Mouse (Mus musculus) heart, postnatal 25 days (tissue): ENCODE measurements around the gene Npas3. TPM values are rescaled to one million over a fixed set of nuclear protein-coding genes. Genes with fewer than 3 reads are reported as not detected.

Experiments
- DNase-seq: peaks from one replicate; pipeline ENCODE4 v3.0.0; 2022; ENCODE audit warnings: low spot score
- intact Hi-C: fragments of 180-260 bp; cut with DNase I; formaldehyde crosslinking; loops from one replicate; pipeline ENCODE4 v1.15.1; 2025
- total RNA-seq, 2 experiments: library from RNA; stranded (reverse); gene quantifications; 2 replicates each; pipeline ENCODE4 v1.2.3; 2021

The Npas3 gene
- total RNA-seq, 2 experiments from 2014 or later = 0.18 to 1.5 TPM

- intact Hi-C loops = no loop called here
Observed at GRCm38 (mm10) chr12:53292508-53293300, 44.2 kb downstream of the Npas3 start.

DNA sequence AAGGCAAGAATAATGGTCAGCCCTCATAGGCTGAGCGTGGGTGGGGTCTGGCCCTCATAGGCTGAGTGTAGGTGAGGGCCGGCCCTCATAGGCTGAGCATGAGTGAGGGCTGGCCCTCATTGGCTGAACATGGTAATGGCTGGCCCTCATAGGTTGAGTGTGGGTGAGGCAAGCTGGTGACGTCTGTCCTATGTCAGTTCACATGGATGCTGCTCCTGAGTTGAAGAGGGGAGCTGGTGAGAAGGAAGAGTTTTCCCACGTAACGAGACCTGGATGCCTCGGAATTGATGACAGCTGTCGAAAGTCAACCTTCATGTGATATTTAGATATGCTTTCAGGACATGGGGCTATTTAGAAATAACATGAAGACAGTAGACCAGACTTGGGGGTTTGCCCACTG, 45.5 kb downstream of the Npas3 start:
- no peak for DNase-seq
- intact Hi-C loops = no loop called here

More at GRCm38 (mm10) chr12:53292508-53293300, 44.2 kb downstream of the Npas3 start:
- no peak for DNase-seq

GRCm38 (mm10) chr12:53295747-53296146, 47.3 kb downstream of the Npas3 start:
- intact Hi-C loops = no loop called here
- DNase-seq = no peak

GRCm38 (mm10) chr12:53297946-53298840, 49.7 kb downstream of the Npas3 start:
- intact Hi-C loops = no loop called here
- no peak for DNase-seq

DNA sequence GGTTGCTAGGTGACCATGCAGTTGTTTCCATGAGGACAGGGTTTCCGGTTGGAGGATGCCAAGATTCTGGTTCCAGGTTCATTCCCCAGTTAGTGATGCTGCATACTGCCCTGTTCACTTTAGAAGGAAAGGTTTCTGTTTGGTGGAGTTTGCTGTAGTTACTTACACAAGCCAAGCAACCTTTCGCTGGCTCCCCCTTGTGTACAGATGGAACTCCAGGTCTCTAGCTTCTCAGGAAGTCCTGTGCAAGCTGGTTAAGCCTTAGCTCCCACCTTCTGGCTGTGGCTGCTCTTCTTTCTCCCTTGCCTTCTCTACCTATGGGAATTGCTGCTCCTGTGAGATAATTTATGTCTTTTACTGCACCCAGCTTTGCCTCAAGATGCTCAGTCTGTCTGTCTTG, 52.5 kb downstream of the Npas3 start:
- intact Hi-C loops = no loop called here
- DNase-seq = no peak

- intact Hi-C loops = no loop called here
- DNase-seq = no peak
Observed at GRCm38 (mm10) chr12:53302129-53302528, 53.7 kb downstream of the Npas3 start.

DNA sequence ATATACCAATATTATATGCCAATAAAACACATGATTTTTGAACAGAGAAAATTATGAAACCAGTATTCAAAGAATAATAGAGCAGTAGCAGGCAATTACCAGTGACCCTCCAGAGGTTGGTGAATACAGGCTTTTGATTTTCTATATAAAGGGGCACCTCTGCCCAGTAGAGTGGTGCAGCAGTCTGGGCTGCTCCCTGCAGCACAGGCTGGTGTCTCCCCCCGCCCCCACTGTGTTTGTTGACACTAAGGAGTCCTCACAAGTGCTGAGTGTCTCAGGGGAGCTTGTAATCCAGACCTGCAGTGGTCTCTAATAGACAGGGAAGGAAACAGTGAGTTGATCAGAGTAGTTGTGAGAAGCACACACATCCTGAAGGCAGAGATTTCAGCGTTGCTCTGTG, 68.2 kb downstream of the Npas3 start:
- intact Hi-C loops = no loop called here
- DNase-seq = no peak

DNA sequence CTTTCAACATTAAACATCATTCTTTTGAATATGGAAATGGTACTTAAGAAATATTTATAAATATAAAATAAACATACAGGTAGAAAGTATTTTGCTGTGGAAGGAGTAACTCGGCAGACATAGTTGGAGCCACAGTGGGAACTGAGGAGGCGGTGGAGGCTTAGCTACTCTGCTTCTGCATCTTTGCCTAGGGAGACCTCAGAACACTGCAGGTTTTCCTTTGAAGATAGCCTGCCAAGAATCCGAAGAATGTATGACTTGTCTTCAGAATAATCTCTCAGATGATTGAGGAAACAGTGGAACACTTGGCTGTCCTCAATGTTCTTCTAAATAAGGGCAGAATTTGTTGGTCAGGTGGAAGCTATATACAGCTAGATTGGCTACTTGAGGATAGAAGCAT, 69.3 kb downstream of the Npas3 start:
- intact Hi-C loops = no loop called here
- DNase-seq = no peak

DNA sequence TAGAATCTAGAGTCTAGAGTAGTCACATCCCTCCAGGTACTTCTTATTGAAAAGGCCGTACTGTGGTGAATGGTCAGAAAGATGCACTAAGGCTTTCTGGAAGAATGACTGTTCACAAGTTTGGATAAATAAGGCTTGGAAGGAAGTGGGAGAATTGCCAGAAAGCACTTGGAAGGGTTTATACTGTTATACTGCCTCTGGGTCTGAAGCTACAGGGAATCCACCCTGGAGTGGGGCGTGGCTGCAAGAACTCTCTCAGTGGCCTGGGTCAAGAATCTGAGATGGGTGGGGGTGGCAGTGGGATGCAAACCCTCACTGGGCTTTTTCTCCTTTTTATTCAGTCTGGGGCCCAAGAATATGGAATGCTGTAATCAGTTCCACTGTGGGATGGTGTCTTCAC, 72.0 kb downstream of the Npas3 start:
- no peak for DNase-seq

GRCm38 (mm10) chr12:53321018-53321417, 72.5 kb downstream of the Npas3 start:
- DNase-seq = no peak
- intact Hi-C loops = no loop called here

More for the DNA sequence above, 72.0 kb downstream of the Npas3 start:
- intact Hi-C loops = no loop called here

DNA sequence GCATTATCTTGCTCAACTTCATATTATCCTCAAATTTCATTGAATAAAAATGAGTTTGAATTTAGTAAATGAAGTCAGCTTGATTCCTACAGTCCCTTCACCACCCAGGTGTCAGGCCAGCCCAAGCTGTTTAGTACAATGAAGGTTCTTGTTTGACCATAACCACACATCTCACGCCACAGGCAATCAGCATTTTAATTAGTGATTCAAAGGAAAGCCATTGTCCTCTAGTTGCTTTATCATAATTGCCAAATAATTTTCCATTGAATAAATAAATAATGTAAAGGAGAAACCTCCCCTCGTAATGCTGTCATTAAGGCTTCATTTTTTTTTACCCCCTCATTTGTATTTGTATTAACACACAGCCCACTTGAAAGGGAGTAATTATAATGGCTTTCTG, 73.5 kb downstream of the Npas3 start:
- intact Hi-C loops = no loop called here
- DNase-seq = no peak

GRCm38 (mm10) chr12:53327653-53328188, 79.2 kb downstream of the Npas3 start:
- intact Hi-C loops = no loop called here
- DNase-seq = no peak

DNA sequence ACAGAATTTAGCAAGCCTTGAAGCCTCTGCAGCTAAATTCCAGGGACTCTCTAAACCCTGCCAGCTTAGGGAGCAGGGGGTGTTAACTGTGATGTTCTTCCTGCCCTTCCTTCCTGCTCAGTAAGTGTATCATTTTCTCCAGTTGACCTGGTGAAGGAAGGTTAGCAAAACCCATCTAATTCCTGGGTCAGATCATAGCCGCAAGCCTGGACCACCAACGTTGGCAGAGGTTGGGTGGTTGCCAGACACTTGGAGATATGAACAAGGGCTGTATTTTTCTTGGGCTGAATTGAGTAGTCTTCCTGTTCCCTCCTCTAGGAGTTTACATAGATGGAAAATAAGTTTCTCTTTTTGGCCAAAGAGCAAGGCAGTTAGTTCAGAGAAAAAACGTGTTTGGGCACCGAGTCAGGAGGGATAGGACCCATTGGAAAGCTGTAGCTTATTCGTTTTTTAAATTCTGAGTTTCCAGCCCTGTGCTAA, 79.8 kb downstream of the Npas3 start:
- intact Hi-C loops = no loop called here
- DNase-seq = no peak

- intact Hi-C loops = no loop called here
- DNase-seq = no peak
Observed at GRCm38 (mm10) chr12:53330141-53330540, 81.7 kb downstream of the Npas3 start.

DNA sequence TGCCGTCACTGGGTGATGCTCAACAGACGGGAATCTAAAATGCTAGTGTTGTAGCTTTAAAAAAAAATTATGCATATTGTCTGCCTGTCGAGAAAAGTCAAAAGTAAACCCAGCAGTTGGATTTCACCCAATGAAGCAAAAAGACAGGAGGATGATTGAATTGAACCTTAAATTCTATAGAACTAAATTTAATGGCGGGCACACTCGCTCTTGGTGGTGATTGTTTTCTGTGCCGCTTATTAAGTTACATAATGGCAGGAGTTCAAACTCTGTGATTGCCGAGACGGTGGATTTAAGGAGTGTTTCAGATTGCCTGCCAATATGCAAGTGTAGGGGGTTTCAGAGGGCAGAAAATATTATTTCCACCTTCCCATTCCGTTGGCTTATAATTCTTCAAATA, 82.9 kb downstream of the Npas3 start:
- no peak for DNase-seq
- intact Hi-C loops = no loop called here

- intact Hi-C loops = no loop called here
- DNase-seq = no peak
Observed at GRCm38 (mm10) chr12:53331800-53332199, 83.3 kb downstream of the Npas3 start.

DNA sequence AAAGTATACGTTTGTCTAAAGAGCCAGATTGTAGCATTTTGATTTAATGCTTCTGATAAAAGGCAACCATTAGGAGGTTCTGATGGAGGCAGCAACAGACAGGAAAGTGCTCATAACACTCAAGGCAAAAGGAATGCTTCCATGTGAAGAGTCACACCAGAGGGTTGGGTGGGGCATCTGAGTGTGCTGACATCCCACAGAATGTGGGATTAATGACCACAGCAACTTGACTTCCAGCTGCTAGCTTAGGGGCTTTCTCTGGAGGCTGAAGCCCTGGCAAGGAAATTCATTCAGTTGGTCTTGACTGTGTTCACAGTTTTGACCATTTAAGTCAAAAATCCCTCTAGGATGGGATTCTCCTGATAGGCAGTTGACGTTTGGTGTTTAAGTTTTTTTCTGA, 84.8 kb downstream of the Npas3 start:
- intact Hi-C loops = no loop called here
- no peak for DNase-seq

DNA sequence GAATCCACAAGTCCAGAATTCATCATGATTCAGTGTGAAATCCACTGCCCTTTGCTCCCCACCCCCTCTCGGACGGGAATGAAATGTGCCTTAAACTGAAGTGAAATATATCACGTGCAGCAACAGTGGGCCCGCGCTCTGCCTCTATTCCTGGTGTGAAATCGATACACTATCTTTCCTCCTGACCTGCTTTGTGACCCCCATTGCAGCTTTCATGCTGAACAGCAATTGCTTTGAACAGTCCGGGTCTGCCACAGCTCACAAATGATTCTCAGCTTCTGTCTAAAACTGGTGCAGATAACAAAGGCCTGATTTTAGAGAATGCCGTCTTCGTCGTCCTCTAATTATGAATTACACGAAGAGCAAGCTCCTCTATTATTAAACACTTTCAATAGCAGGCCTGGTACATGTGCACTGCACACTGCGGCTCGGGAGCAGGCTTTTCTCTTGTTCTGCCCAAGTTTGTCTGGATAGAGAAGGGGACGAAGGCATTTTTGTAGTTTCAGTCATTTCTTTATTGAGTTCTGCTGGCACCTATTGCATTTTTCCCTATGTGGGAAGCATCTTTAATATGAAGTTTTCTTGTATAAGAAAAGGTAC, 90.0 kb downstream of the Npas3 start:
- intact Hi-C loops = no loop called here
- no peak for DNase-seq

GRCm38 (mm10) chr12:53342741-53343140, 94.3 kb downstream of the Npas3 start:
- intact Hi-C loops = no loop called here
- no peak for DNase-seq

DNA sequence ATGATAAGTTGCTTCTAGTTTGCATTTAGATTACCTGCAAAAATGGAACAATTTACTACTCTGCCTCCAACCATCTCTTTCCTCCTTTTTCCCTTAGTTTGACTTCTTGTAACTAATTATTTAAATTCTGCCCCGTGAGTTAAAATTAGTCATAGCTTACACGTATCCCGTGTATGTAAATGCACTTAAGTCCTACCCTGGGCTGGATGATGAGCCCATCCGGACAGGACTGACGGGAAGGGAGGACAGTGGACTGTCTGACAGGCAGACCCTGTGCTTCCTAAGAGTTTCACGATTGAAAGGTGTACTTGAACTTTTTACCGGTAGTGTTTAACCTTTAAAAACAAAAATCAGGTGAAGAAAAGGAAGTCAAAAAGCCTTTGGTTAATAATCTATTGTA, 103.4 kb downstream of the Npas3 start:
- intact Hi-C loops = no loop called here
- no peak for DNase-seq
